Mouse (Mus musculus): ENCODE measurements around the gene Itgb5. TPM values are rescaled to one million over a fixed set of nuclear protein-coding genes. Genes with fewer than 3 reads are reported as not detected.

Gene Itgb5
- polyA plus RNA-seq, 1 experiment from 2014 or later: 46.9 TPM

DNA sequence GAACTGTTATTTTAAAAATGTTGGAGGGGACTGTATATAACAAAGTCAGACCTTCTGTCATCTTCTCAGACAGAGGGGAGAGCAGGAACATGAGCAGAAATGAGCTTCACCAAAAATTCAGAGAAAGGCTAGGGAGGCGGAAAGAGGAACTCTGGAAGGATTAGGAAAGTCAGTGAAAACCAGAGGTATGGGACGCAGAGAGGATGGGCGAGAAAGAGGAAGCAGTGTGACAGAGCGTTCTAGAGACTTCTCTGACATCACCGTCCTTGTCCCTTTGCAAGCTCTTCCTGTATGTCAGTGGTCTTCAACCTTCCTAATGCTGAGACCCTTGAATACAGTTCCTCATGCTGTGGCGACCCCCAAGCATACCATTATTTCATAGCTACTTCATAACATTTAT, 155.9 kb downstream of the Itgb5 start:
- Histone ChIP-seq H3K36me3 (no peaks in the 10 kb centered on the region), H3K27me3 (no peaks in the 10 kb centered on the region), H3K4me3 (replicated peaks) (no peak overlapping the region), H3K27ac (no peak overlapping the region), H3K4me1 (peaks cover 7% of the 10 kb centered on the region), H3K4me2 (no peak overlapping the region), H3K9ac (no peak overlapping the region), H3K9me3 (replicated peaks) (no peaks in the 10 kb centered on the region)
- ATAC-seq (replicated peaks; ENCODE audit: low FRiP score): no peak
- 83% methylated on average over 6 of the region's 6 CpGs for WGBS

DNA sequence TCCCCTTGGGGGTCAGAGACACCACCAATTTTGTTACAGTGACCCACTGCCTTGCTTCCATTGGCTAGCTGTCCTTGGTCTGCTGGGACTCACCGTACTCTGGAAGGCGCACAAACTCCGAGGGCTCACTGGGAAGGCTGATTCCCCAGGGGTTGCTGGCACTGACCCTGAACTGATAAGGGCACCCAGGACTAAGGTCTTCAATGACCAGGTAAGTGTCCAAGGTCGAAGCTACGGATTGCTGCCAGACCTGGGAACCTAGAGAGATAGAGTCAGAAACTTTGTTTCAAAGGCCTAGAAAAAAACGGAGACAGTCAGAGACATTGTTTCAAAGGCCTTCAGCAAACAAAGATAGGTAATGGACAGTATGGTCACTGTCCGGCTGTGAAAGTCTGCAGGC, 157.5 kb downstream of the Itgb5 start:
- no peaks in the 10 kb centered on the region for H3K27me3 ChIP-seq
- H3K36me3 ChIP-seq: no peaks in the 10 kb centered on the region
- whole genome bisulfite sequencing: 81% methylated on average over 7 of the region's 7 CpGs
- peaks cover 7% of the 10 kb centered on the region for H3K4me1 ChIP-seq
- H3K4me3 ChIP-seq (replicated peaks): no peak overlapping the region
- no peak overlapping the region for H3K9ac ChIP-seq
- no peak for ATAC-seq (replicated peaks; ENCODE audit: low FRiP score)
- no peaks in the 10 kb centered on the region for H3K9me3 ChIP-seq (replicated peaks)
- H3K4me2 ChIP-seq: no peak overlapping the region
- no peak overlapping the region for H3K27ac ChIP-seq

GRCm38 (mm10) chr16:33988358-33989012, 159.0 kb downstream of the Itgb5 start:
- Histone ChIP-seq H3K27me3 (no peaks in the 10 kb centered on the region), H3K9ac (no peak overlapping the region), H3K36me3 (no peaks in the 10 kb centered on the region), H3K4me2 (no peak overlapping the region), H3K4me1 (peaks cover 7% of the 10 kb centered on the region), H3K4me3 (replicated peaks) (no peak overlapping the region), H3K9me3 (replicated peaks) (no peaks in the 10 kb centered on the region), H3K27ac (peak overlapping the region; percentile 58)
- ATAC-seq (replicated peaks; ENCODE audit: low FRiP score): no peak
- WGBS: 63% methylated on average over 17 of the region's 17 CpGs

DNA sequence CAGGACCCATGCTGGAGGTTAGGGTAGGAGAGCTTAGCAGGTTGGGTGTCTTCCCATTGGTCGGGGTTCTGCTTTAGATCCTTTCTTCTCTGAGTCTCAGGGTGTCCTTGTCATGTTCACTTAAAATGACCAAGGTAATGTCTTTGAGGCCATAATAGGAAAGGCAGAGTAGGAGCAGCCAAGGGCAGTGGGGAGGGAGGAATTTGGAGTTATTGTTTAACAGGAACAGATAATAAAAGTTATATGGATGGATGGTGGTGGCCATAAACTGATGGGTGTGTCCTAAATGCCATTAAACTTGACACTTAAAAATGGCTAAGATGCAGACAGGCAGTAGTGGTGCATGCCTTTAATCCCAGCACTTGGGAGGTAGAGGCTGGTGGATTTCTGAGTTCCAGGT, 159.6 kb downstream of the Itgb5 start:
- ATAC-seq (replicated peaks; ENCODE audit: low FRiP score): 0 out of 2 replicates have a peak, but pooled peaks have one; percentile 40
- Histone ChIP-seq H3K27me3 (no peaks in the 10 kb centered on the region), H3K4me2 (no peak overlapping the region), H3K4me3 (replicated peaks) (no peak overlapping the region), H3K9ac (no peak overlapping the region), H3K9me3 (replicated peaks) (no peaks in the 10 kb centered on the region), H3K27ac (peak overlapping the region; percentile 58), H3K4me1 (peaks cover 7% of the 10 kb centered on the region), H3K36me3 (no peaks in the 10 kb centered on the region)
- 74% methylated on average over 1 of the region's 1 CpGs for WGBS

DNA sequence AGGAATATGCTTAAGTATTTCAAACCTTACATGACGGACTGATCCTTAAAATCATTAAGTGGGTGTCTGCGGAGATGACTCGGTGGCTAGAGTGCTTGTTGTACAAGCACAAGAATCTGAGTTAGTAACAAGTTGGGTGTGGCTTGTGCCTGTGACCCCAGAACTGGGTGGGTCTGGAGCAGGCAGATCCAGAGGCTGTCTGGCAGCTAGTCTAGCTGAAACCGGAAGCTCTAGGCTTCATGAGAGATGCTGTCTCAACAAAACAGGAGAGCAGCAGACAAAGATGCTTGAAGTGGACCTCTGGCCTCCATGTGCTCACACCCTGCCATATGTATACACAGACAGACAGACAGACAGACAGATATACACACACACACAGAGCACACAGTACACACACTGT, 161.2 kb downstream of the Itgb5 start:
- H3K9me3 ChIP-seq (replicated peaks): no peaks in the 10 kb centered on the region
- ATAC-seq (replicated peaks; ENCODE audit: low FRiP score): no peak
- H3K27me3 ChIP-seq: no peaks in the 10 kb centered on the region
- H3K4me3 ChIP-seq (replicated peaks): no peak overlapping the region
- 86% methylated on average over 4 of the region's 4 CpGs for WGBS
- H3K9ac ChIP-seq: no peak overlapping the region
- no peaks in the 10 kb centered on the region for H3K36me3 ChIP-seq
- H3K4me2 ChIP-seq: no peak overlapping the region
- peaks cover 8% of the 10 kb centered on the region for H3K4me1 ChIP-seq
- H3K27ac ChIP-seq: no peak overlapping the region

GRCm38 (mm10) chr16:33994321-33994720, 164.9 kb downstream of the Itgb5 start:
- no peak overlapping the region for H3K9ac ChIP-seq
- H3K4me1 ChIP-seq: 0 out of 2 replicates have a peak, but pooled peaks cover 2% of the 10 kb centered on the region
- no peak overlapping the region for H3K4me2 ChIP-seq
- no peaks in the 10 kb centered on the region for H3K27me3 ChIP-seq
- H3K9me3 ChIP-seq (replicated peaks): no peaks in the 10 kb centered on the region
- H3K4me3 ChIP-seq (replicated peaks): no peak overlapping the region
- no peak for ATAC-seq (replicated peaks; ENCODE audit: low FRiP score)
- H3K36me3 ChIP-seq: no peaks in the 10 kb centered on the region
- WGBS: 86% methylated on average over 6 of the region's 6 CpGs
- no peak overlapping the region for H3K27ac ChIP-seq

- 77% methylated on average over 3 of the region's 3 CpGs for WGBS
- H3K27me3 ChIP-seq: no peaks in the 10 kb centered on the region
- no peak for ATAC-seq (replicated peaks; ENCODE audit: low FRiP score)
These were observed 166.0 kb downstream of the Itgb5 start for GRCm38 (mm10) chr16:33995496-33995895.

GRCm38 (mm10) chr16:33996030-33996429, 166.6 kb downstream of the Itgb5 start:
- WGBS: 13% methylated on average over 5 of the region's 5 CpGs
- no peaks in the 10 kb centered on the region for H3K36me3 ChIP-seq
- H3K4me2 ChIP-seq: no peak overlapping the region
- no peaks in the 10 kb centered on the region for H3K9me3 ChIP-seq (replicated peaks)
- H3K4me3 ChIP-seq (replicated peaks): no peak overlapping the region
- H3K27ac ChIP-seq: no peak overlapping the region
- no peak for ATAC-seq (replicated peaks; ENCODE audit: low FRiP score)
- 0 out of 2 replicates have a peak, but pooled peaks cover 2% of the 10 kb centered on the region for H3K4me1 ChIP-seq
- H3K27me3 ChIP-seq: no peaks in the 10 kb centered on the region
- H3K9ac ChIP-seq: no peak overlapping the region

More at GRCm38 (mm10) chr16:33995496-33995895, 166.0 kb downstream of the Itgb5 start:
- H3K9me3 ChIP-seq (replicated peaks): no peaks in the 10 kb centered on the region
- no peak overlapping the region for H3K9ac ChIP-seq
- H3K4me2 ChIP-seq: no peak overlapping the region
- no peaks in the 10 kb centered on the region for H3K36me3 ChIP-seq
- no peak overlapping the region for H3K4me3 ChIP-seq (replicated peaks)
- H3K27ac ChIP-seq: no peak overlapping the region
- 0 out of 2 replicates have a peak, but pooled peaks cover 2% of the 10 kb centered on the region for H3K4me1 ChIP-seq

- 84% methylated on average over 6 of the region's 6 CpGs for WGBS
- 0 out of 2 replicates have a peak, but pooled peaks cover 2% of the 10 kb centered on the region for H3K4me1 ChIP-seq
These were observed 168.5 kb downstream of the Itgb5 start for GRCm38 (mm10) chr16:33998011-33998410.

More at GRCm38 (mm10) chr16:33998011-33998410, 168.5 kb downstream of the Itgb5 start:
- Histone ChIP-seq H3K4me3 (replicated peaks) (no peak overlapping the region), H3K27ac (no peak overlapping the region), H3K36me3 (no peaks in the 10 kb centered on the region), H3K9ac (no peak overlapping the region), H3K4me2 (no peak overlapping the region), H3K9me3 (replicated peaks) (no peaks in the 10 kb centered on the region), H3K27me3 (no peaks in the 10 kb centered on the region)
- ATAC-seq (replicated peaks; ENCODE audit: low FRiP score): no peak

Other genes starting within 250 kb of the Itgb5 start
- 18.4 and 19.9 TPM in 2 replicates for gene Heg1, start 145.3 kb upstream of the Itgb5 start, polyA plus RNA-seq (2015; fragmentation: Nextera tagmentation; extraction: Ambion mirVana)
- gene Muc13, start 35.6 kb upstream of the Itgb5 start, polyA plus RNA-seq (2015; fragmentation: Nextera tagmentation; extraction: Ambion mirVana): 0.19 and 1.4 TPM in 2 replicates
- gene Umps, start 137.4 kb downstream of the Itgb5 start, polyA plus RNA-seq (2015; fragmentation: Nextera tagmentation; extraction: Ambion mirVana): 62.5 and 63.6 TPM in 2 replicates